Mouse (Mus musculus) kidney, adult 2 months (tissue): Measurements from ENCODE around the gene Zkscan5. TPM values are rescaled to one million over a fixed set of nuclear protein-coding genes. Genes with fewer than 3 reads are reported as not detected.

ENCODE experiments used
- DNase-seq: peaks from one replicate; pipeline ENCODE4 v3.0.0; 2021
- H3K27ac ChIP-seq: fragments of 200-500 bp; 2 replicates; pipeline ENCODE4 v1.5.1; 2012; ENCODE audit warnings: low read depth, low read length, control low read depth, inconsistent platforms; ENCODE audit not compliant: insufficient read depth
- H3K27me3 ChIP-seq: fragments of 200-500 bp; replicated peaks from 2 replicates; pipeline ENCODE4 v1.6.1; 2012; ENCODE audit warnings: mild to moderate bottlenecking, moderate library complexity, low read length, inconsistent platforms; ENCODE audit not compliant: control insufficient read depth, insufficient read depth
- H3K36me3 ChIP-seq: fragments of 200-500 bp; 2 replicates; pipeline ENCODE4 v1.6.1; 2012; ENCODE audit warnings: mild to moderate bottlenecking, moderate library complexity, low read length, inconsistent platforms; ENCODE audit not compliant: control insufficient read depth, insufficient read depth
- H3K4me1 ChIP-seq: fragments of 200-500 bp; 2 replicates; pipeline ENCODE4 v1.6.1; 2011; ENCODE audit warnings: low read length; ENCODE audit not compliant: control insufficient read depth, insufficient read depth
- H3K4me3 ChIP-seq: fragments of 200-500 bp; 2 replicates; pipeline ENCODE4 v1.5.1; 2011; ENCODE audit warnings: mild to moderate bottlenecking, low read depth, low read length, control low read depth; ENCODE audit not compliant: insufficient read depth
- CTCF ChIP-seq: fragments of 200-500 bp; conservative IDR thresholded peaks from 2 replicates; pipeline ENCODE4 v1.5.1; 2011; ENCODE audit warnings: low read depth, mild to moderate bottlenecking, control low read depth, low read length, moderate library complexity, mixed read lengths; ENCODE audit not compliant: insufficient read depth, insufficient read length
- POLR2A ChIP-seq: fragments of 200-500 bp; IDR thresholded peaks from one replicate; pipeline ENCODE4 v1.6.1; 2011; ENCODE audit warnings: low read depth, low read length, control low read depth
- WGBS: fragments of 180-500 bp; shearing (Covaris S2); methylation state at CpG from one replicate; pipeline ENCODE4 v1.1.7; 2018; 5-methylcytosine and 5-hydroxymethylcytosine counted together
- polyA plus RNA-seq: library from polyadenylated mRNA; depleted of rRNA; stranded (reverse); fragments of >200 nt; gene quantifications from 2 replicates; pipeline ENCODE4 v1.2.3, GENCODE M21; 2012

The Zkscan5 gene
- polyA plus RNA-seq, 1 experiment: 5.8 TPM

DNA sequence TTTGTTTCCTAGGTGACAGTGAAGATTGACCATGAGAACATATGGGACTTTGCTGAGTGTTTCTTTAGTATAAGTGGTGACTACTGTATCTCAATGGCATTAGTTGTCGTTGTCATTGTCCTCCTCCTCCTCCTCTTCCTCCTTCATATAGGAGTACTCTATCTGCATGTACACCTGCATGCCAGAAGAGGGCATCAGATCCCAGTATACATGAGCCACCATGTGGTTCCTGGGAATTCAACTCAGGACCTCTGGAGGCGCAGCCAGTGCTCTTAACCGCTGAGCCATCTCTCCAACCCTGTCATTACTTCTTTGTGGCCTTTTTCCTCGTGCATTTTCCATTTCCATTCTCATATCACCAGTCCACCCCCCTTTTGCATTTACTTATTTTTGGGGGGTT is 10.3 kb downstream of the Zkscan5 start:
- no peak for TF ChIP-seq POLR2A
- peak; percentile 50 for TF ChIP-seq CTCF
- H3K27me3 ChIP-seq: no peaks in the 10 kb centered on the region
- WGBS: 59% methylated on average over 4 of the region's 4 CpGs
- peaks cover 1% of the 10 kb centered on the region; the same call in 1 of the 2 replicates for H3K36me3 ChIP-seq
- no peaks in the 10 kb centered on the region for H3K4me1 ChIP-seq
- no peak overlapping the region for H3K4me3 ChIP-seq
- no peak overlapping the region for H3K27ac ChIP-seq
- peak; percentile 62 for DNase-seq

- WGBS: 88% methylated on average over 6 of the region's 6 CpGs
- Histone ChIP-seq H3K4me1 (peaks cover 5% of the 10 kb centered on the region; the same call in 1 of the 2 replicates), H3K27me3 (no peaks in the 10 kb centered on the region), H3K36me3 (peaks cover 1% of the 10 kb centered on the region; the same call in 1 of the 2 replicates), H3K27ac (no peak overlapping the region), H3K4me3 (no peak overlapping the region)
- TF ChIP-seq CTCF: no peak
- no peak for TF ChIP-seq POLR2A
- DNase-seq: no peak
These were observed 13.4 kb downstream of the Zkscan5 start for GRCm38 (mm10) chr5:145217746-145218145.

GRCm38 (mm10) chr5:145218206-145218605 is 13.8 kb downstream of the Zkscan5 start:
- Histone ChIP-seq H3K4me3 (no peak overlapping the region), H3K36me3 (peaks cover 1% of the 10 kb centered on the region; the same call in 1 of the 2 replicates), H3K27me3 (no peaks in the 10 kb centered on the region), H3K27ac (no peak overlapping the region), H3K4me1 (peaks cover 5% of the 10 kb centered on the region; the same call in 1 of the 2 replicates)
- 81% methylated on average over 21 of the region's 21 CpGs for WGBS
- TF ChIP-seq POLR2A (no peak), CTCF (no peak)
- DNase-seq: peak; percentile 77

DNA sequence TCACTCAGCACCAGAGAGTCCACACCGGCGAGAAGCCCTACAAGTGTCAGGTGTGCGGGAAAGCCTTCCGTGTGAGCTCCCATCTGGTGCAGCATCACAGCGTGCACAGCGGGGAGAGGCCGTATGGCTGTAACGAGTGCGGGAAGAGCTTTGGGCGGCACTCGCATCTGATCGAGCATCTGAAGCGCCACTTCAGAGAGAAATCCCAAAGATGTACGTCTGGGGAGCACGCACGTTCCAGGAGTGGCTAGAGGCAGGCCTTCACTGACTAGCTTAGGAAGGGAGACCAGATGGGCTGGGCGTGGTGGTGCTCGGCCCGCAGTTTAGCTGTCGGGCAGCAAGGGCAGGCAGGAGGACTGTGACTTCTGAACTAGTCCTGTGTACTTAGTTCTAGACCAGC is 14.3 kb downstream of the Zkscan5 start:
- H3K27ac ChIP-seq: no peak overlapping the region
- DNase-seq: no peak
- TF ChIP-seq CTCF (no peak), POLR2A (no peak)
- WGBS: 95% methylated on average over 20 of the region's 20 CpGs
- H3K36me3 ChIP-seq: peaks cover 1% of the 10 kb centered on the region; the same call in 1 of the 2 replicates
- H3K27me3 ChIP-seq: no peaks in the 10 kb centered on the region
- H3K4me3 ChIP-seq: no peak overlapping the region
- H3K4me1 ChIP-seq: peaks cover 5% of the 10 kb centered on the region; the same call in 1 of the 2 replicates

GRCm38 (mm10) chr5:145219981-145220380 is 15.6 kb downstream of the Zkscan5 start:
- peaks cover 1% of the 10 kb centered on the region; the same call in 1 of the 2 replicates for H3K36me3 ChIP-seq
- H3K4me3 ChIP-seq: no peak overlapping the region
- 73% methylated on average over 8 of the region's 8 CpGs for WGBS
- peak overlapping the region; percentile 17; the same call in 1 of the 2 replicates for H3K27ac ChIP-seq
- H3K4me1 ChIP-seq: peaks cover 5% of the 10 kb centered on the region; the same call in 1 of the 2 replicates
- TF ChIP-seq CTCF (0 out of 2 replicates have a peak, but pooled peaks have one; percentile 18), POLR2A (no peak)
- no peaks in the 10 kb centered on the region for H3K27me3 ChIP-seq
- DNase-seq: peak; percentile 91

- WGBS: 89% methylated on average over 5 of the region's 5 CpGs
- TF ChIP-seq POLR2A (no peak), CTCF (no peak)
- Histone ChIP-seq H3K27me3 (no peaks in the 10 kb centered on the region), H3K27ac (no peak overlapping the region), H3K36me3 (peaks cover 1% of the 10 kb centered on the region; the same call in 1 of the 2 replicates), H3K4me3 (no peak overlapping the region), H3K4me1 (peaks cover 12% of the 10 kb centered on the region; the same call in 1 of the 2 replicates)
- no peak for DNase-seq
These were observed 18.5 kb downstream of the Zkscan5 start for GRCm38 (mm10) chr5:145222840-145223239.

DNA sequence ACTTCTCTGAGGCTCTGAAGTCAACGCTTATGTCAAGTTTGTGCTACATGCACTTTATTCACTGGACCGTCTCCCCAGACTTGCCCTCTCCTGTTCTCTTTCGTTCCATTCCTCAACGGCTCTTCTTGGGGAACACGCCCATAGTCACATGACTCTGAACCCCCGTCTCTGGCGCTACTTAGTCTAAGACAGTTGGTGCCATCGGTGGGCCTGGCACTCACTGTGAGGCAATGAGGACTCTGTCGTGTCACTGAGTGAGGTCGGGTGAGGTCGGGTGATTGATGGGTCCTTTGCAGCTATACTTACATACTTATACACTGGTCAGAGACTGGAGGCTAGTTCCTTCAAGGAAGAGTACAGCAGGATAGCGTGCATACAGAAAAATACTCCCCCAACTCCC is 19.0 kb downstream of the Zkscan5 start:
- H3K27ac ChIP-seq: no peak overlapping the region
- H3K4me3 ChIP-seq: no peak overlapping the region
- peaks cover 12% of the 10 kb centered on the region; the same call in 1 of the 2 replicates for H3K4me1 ChIP-seq
- TF ChIP-seq CTCF (no peak), POLR2A (no peak)
- H3K36me3 ChIP-seq: peaks cover 1% of the 10 kb centered on the region; the same call in 1 of the 2 replicates
- no peak for DNase-seq
- no peaks in the 10 kb centered on the region for H3K27me3 ChIP-seq
- WGBS: 78% methylated on average over 12 of the region's 12 CpGs
